Mouse (Mus musculus) cerebellum, adult 9-10 months (tissue): ENCODE measurements around the gene Zfp943.
"Not testable (repeated sequence)": the region's sequence is repeated elsewhere in the genome, so short reads cannot be mapped to it uniquely, and the experiment has no call there.

Source experiments
- DNase-seq: peaks from one replicate; pipeline ENCODE4 v3.0.0; 2022

Gene Zfp943

DNA sequence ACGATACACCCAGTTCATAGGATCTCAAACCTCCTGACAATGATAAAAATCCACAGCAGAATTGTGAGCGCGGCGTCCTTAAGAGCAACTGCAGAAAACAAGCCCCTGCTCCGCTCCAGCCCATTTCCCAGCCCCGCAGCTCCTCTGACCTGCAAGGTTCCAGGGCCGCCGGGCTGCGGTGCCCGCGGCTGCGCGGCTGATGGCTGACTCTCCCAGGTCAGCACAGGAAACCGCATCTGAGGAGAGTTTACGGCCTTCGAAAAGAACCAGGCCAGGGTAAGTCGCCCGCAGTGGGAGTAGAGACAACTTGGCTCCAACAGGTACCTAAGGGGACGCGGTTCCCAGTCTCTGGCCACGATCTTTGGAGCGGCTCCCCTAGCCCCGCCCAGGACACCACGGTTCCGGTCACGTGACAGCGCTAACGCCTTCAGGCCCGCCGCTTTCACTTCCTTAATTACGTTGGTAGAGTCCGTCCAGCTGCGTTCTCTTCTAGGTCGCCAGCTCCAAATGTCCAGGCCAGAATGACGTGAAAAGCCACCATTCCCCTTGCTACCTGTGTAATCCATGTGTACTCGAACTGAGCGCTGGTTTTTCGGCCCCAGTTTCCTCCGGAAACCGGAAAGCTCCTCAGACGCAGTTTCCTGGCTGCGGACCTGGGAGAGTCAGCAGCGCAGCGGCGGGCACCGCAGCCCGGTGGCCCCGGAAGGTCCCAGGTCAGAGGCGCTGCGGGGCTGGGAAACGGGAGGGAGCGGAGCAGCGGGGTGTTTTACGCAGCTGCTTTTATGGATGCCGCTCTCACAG lies at the start of gene Zfp943, which contains the start of gene Zfp942:
TSS of gene Zfp943 (plus strand) at position 446 of the 801 bp plus-strand sequence.
TSS of gene Zfp942 (minus strand) at position 358 of the 801 bp plus-strand sequence.
- peak; percentile 76 for DNase-seq

DNA sequence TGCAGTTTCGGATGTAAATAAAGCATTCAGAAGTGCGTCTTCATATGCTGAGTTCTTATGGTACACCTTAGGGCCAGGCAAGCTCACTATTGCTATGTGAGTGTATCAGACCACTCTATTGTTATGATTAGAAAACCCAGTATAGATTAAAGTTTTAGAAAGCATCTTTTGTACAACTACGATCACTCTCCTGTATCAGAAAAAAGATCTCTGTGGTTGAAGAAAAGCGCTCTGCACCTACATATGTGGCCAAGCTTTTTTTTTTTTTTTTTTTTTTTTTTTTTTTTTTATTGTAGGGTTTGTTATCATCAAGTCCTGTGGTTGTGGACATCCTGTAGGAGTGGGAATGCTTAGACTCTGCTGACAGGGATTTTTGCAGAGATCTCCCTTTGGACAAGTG lies 950 bp downstream of the Zfp943 start:
- DNase-seq = peak; percentile 14

DNA sequence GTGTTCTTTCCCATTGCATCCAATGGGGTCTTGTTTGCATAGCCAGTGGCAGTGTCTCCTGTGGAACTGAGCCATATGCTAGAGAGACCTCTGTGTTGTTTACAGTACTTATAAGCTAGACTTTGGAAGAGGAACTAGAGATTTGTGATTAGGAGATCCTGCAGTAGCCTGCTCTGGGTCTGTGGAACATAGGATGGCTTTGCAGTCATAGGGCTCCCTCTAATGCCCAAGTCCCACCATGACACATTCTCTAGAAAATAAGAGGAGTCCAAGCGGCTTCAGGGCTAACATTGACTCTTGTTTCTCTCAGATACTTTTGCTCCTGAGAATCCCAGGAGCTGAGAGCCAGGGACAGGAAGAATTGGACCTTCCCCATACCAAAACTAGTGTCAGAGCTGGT lies 73.2 kb downstream of the Zfp943 start:
- not testable (repeated sequence) for DNase-seq

DNA sequence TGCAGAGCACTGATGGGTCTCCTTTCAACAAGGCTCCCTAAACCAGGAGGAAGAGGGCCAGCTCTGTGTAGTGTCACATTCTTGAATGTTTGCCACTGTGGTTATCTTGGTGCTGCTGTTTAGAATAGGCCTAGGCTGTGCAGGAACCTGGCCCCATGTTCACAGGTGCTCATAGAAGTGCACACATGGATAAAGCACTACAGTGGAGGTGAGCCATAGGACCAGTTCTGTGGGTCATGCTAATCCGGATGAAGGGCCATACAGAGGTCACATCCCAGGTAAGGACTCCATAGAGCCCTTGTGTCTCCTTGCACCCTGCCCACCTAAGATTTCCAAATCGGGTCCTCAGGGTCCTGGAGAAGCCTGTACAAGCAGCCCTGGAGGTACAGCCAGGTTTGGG lies 87.1 kb downstream of the Zfp943 start:
- DNase-seq = no peak

DNA sequence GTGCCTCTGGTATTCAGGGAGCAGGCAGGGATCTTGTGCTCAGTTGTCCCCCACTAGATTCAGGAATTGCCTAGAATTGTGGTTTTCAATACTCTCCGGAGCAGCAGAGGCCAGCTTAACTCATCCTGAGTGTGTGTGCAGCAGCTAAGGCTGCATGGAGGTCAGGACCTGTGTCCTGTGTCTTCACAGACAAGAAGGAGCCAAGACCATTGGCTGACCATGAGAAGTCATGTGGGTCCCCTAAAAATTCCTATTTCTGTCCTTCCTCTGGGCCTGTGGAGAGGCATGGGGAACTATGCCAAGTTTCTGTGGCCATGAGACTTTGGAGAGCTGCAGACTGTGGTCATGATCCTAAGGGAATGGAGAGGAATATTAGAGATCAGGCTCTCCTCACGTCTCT lies 90.9 kb downstream of the Zfp943 start:
- no peak for DNase-seq

DNA sequence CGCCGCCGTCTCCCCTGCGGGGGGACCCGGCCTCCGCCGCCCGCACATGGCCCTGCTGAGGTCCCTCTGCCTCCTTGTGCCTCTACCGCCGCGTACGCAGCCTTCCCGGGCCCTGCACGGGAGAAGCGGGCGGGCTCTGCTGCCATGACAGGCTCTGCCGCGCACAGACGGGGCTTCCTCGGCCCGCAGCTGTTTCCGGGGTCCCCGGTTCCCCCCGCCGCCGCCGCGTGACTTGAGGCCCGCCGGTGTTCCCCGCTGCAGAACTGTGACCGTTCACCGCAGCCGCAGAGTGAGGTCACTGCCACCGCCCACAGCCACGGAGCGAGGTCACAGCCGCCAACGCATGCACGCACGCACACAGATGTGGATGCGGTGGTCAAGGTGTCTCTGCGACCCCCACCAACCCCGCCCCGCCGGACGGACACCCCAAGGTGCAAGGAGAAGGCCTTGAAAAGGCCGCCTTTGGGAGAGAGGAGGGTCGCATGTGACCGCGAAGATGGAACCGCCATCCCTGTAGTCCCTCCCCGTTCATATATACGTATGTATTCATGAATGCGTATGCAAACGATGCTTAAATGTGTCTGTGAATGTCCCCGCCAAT lies 118.8 kb downstream of the Zfp943 start:
- DNase-seq = peak; percentile 74

DNA sequence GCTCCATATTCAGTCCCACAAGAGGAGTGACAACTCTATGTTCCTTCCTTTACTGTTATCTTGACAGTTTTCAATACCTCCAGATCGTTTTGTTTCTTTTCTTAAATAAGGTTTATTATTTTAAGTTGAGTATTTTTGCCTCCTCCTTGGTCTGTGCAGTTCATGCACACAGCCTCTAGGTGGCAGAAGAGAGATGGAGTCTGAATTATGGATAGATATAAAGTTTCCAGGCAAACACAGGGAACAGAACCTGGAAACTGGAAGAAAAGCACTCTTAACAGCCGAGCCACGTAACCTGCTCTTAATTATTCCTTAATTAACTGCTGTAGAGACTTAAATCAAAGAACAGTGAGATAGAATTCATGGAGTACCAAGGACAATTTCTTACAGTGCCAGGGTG lies 120.9 kb downstream of the Zfp943 start:
- DNase-seq = peak; percentile 66

DNA sequence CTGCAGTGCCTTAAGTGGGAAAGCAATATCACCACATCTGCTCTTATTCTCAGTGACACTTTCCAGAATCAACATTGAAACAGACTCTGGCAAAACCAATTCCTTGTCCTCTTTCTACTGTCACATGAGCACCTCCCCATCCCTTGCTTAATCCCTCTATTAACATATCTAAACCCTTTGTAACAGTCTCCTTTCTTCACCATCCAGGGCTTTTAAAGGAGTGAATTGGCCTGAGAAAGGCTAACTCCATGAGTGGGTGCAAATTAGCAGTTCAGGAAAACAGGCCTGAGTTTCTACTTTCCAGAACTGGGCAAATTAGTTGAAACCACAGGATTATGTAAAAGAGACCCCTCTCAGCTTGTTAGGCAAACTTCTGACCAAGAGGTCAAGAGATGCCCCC lies 156.4 kb downstream of the Zfp943 start:
- DNase-seq = no peak
